Mouse (Mus musculus) bone marrow, adult 2 months (tissue): ENCODE measurements around the gene Zmym3.

Source experiments
- CTCF ChIP-seq: fragments of 200-500 bp; IDR thresholded peaks from 2 replicates; pipeline ENCODE4 v1.5.1; 2011; ENCODE audit warnings: low read length, control low read depth; ENCODE audit not compliant: control insufficient read depth, insufficient read depth
- POLR2A ChIP-seq: fragments of 200-500 bp; IDR thresholded peaks from 2 replicates; pipeline ENCODE4 v1.6.1; 2011; ENCODE audit warnings: low read depth, mild to moderate bottlenecking, control low read depth, low read length, borderline replicate concordance; ENCODE audit not compliant: control insufficient read depth

DNA sequence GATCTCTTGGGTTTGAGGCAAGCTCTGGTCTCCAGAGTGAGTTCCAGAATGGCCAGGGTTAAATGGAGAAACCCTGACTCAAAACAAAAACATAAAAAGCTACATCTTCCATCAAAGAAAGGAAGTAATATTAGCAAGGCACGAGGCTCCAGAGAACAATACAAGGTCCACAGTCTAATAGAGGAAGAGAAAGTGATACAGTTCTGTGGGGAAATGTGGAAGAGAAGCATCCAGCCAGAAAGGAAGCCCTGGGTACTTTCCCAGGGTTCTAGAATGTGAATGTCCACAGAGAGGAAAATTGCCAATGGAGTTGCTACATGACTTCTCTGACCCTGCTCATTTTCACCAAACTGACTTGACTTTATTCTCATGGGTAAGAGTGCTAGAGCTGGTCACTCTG, 30.5 kb upstream of the Zmym3 start:
- TF ChIP-seq CTCF, result no peak
- no peak for TF ChIP-seq POLR2A
